Mouse (Mus musculus): ENCODE measurements at regions not wholly inside any gene's neighbourhood (a gene's known extent, or its start where the extent isn't known, plus 50 kb on each side); places are given as distances from the start of the nearest gene placed in this dataset.

DNA sequence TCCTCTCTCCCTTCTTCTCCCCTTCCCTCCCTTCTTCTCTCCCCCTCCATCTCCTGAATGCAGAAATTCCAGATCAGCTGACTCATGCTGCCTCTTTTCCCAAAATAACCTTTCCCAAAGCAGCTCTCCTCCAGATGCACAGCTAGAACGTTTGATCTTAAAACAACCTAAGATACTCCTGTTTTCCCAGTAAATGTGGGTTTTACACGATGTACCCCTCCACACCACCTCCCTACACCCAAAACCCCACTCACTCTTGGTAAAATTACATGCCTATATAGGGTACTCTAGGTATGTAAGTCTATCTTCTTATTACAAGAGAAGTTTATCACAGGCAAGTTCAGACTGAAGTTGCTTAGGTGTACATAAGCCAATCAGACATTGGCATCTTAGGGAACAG lies 155.2 kb upstream of the Tox3 start:
- DNase-seq (ENCODE audit: low read depth, low spot score), result no peak

DNA sequence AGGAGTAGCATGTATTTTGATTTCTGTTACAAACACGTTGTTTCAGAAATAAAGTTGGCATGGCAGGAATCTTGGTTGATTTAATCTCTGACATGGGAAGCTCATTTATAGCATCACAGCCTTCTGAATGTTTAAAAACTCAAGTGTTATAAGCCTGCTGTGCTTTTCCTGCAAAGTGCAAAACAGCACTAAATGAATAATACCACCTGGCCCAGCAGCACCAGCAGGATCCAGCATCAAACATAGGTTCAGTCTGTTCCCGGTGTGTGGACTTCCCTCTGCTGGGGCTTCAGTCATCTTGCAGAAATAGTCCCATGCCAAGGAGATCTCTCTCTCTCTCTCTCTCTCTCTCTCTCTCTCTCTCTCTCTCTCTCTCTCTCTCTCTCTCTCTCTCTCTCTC lies 154.7 kb upstream of the Tox3 start:
- no peak for DNase-seq (ENCODE audit: low read depth, low spot score)

DNA sequence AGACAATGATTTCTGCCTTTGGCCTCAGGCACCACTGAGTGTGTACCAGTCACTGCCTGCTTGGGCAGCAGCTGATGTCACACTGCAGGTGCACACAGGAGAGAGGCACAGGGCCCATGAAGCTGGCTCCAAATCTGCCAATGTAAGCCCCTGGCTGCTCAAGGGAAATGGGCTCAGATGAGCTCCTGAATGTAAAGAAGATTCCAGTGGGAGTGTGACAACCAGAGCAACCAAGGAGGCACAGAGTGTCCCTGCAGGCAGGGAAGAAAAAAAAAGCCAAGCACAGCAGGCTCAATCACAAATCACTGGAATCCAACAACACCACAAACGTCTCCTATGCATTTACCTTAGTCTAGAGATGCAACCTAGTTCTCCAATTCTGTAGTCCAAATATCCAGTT lies 151.2 kb upstream of the Tox3 start:
- no peak for DNase-seq (ENCODE audit: low read depth, low spot score)

DNA sequence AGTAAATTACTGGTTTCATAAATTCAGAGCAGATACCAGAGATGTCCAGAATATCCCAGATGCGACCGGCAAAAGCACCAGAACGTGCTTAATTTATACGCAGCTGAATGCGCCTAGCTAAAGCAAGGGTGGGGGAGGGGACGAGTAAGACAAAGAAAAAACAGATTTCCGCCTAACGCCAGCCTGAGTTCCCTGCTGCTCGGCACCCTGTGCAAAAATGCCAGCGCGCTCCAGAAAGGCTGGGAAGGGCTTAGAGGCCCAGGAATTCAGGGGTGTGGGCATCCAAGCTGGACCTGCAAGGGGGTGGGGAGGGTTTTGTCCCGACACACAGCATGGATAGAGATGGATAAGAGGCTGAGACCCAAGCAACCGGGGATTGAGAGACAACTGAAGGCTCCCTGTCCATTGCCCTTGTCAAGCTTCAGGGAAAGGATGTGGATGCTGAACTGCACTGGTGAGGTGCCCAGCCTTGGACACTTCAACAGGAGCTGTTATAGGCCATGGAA lies 148.6 kb upstream of the Tox3 start:
- DNase-seq (ENCODE audit: low read depth, low spot score), result no peak

DNA sequence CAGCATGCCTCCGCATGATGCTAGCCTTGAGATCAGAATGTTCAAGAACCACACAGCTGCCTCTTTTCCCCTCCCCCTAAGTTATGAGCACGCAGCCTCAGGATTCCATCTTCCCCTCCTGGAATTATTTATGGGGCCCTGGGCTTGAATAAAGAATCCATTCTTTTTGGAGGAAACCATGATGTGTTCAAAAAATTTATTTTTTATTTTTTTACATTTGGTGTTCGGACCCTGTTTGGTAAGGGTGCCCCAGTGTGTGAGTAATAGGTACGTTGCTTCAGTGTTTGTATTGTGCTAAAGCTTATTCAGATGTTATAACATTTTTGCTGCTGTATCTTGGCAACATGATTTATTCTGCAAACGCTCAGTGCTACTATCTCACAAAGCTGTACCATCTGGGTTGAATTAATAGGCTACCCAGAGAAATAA lies 147.8 kb upstream of the Tox3 start:
- no peak for DNase-seq (ENCODE audit: low read depth, low spot score)

DNA sequence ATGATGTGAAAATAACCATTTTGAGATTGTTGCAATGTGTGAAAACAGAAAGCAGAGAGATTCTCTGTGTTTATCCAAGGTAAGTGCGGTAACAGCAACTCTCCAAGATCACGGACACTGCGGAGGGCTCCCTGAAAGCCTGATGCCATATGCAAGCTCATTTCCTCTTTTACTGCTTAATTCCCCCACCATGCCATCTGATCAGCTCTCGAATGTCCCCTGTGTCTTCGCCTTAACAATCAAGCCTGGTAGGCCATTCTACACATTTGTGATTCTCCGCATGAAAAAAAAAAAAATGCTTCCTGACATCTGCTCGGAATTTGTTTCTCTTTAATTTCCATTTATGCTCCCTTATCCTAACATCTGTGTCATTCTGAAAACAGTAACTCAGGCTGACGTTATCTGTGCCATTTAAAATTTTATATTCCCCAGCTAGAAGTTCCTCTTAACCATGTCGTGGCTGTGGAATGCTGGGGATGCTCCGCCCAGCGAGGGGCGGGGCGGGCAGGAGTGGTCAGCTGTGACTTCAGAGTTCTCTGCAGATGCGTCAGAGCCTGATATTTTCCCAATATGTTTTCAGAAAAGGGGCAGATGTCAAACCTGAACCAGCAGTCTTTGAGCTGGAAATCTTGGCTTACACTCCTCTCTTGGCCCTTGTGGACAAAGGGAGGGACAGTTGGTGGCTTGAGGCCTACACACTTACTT lies 144.5 kb upstream of the Tox3 start:
- no peak for DNase-seq (ENCODE audit: low read depth, low spot score)

DNA sequence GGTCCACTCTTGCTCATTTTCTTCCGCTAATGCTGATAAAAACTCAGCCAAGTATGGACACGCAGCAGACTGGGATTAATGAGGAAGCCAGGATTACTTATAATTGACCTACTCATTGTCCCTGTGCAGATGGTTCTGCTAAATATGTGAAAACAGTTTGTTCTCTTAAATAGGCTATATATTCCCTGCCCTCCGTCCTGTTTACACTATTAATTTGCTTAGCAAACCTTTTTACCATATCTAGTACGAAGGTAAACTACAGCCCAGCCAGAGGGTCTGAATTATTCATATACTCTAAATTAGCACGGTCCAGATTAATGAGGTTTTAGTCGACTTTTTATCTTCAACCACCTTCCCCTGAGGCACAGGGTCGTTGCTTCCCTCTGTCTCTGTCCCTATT lies 143.5 kb upstream of the Tox3 start:
- no peak for DNase-seq (ENCODE audit: low read depth, low spot score)

DNA sequence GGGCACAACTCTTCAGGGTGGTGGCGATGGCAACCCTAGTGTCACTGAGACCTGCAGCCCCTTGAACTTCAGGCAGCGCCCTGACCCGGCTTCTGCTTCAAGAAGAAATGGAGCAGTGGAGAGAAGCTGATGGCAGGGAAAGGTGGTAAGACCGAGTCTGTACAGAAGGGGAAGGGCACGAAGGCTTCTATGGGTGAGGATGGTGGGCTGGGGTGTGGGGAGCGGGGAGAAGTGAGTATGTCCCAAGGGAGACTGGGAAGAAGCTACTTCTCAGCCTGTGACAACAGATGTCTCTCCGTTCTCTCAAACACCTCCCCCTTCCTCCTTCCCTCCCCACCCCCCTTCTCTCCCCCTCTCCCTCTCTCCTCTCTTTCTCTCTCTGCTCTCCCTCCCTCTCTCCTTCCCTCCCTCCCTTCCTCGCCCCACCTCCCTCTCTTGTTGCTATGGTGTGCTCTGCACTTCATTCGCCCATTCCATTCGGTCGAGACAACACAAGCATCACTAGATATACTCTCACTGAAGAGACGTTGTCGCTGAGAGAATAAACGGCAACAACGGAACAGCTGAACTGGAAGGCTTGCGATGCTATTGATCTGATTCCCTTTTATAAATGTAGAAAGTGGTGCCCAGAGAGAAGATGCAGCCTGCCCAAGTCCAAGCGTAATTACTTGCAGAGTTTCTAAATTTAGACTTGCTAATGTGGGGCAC lies 142.7 kb upstream of the Tox3 start:
- DNase-seq (ENCODE audit: low read depth, low spot score), result no peak

DNA sequence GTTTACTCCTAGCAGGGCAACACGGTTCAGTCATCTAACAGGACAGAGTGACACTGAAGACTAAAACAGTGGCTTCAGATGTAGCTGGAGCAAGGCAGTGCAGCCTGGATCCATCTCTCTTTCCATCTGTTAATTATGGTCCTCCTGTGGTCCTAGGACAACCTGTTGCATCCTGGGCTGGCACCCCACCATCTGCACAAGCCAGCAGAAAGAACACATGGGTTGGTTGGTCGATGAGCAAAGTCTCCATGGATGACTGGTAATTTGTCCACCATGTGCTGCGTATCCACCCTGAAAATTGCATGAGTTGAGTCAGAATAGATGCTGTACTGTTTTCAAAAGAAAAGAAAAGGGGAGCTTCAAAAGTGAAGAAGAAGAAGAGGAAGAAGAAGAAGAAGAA lies 138.4 kb upstream of the Tox3 start:
- no peak for DNase-seq (ENCODE audit: low read depth, low spot score)

DNA sequence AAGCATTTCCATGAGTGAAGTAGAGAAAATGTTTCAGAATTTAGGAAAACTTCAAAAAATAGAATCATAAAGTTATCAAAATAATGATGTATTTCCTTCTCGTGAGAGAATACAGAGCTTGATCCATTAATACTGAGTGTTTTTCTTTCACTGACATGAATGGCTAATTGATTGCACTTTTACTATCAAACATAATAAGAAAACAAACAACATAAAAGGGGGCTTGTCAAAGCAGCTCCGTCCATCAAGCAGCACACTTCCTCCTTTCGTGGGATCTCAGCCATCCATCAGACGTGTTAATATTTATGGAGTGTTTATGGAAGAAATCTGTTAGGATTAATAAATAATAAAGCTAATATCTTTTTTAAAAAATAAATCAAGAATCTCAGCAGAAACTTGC lies 130.0 kb upstream of the Tox3 start:
- no peak for DNase-seq (ENCODE audit: low read depth, low spot score)

DNA sequence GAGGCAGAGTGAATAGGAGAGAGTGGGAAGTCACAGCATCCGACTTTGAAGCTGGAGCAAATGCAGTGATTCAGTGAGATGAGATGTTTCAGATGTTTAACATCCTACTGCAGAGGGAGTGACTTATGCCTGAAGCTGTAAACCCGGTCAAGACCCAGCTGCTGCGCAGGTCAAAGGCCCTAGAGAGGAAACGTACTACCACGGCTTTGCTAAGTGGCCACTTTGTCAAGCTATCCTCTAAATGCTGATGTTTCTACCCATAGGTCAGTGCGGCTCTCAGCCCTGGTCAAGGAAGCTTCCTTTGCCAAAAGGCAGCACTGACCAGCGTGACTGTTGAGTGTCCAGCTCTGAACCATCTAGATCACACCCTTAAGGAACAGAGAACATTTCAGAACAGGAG lies 125.9 kb upstream of the Tox3 start:
- DNase-seq (ENCODE audit: low read depth, low spot score), result no peak

DNA sequence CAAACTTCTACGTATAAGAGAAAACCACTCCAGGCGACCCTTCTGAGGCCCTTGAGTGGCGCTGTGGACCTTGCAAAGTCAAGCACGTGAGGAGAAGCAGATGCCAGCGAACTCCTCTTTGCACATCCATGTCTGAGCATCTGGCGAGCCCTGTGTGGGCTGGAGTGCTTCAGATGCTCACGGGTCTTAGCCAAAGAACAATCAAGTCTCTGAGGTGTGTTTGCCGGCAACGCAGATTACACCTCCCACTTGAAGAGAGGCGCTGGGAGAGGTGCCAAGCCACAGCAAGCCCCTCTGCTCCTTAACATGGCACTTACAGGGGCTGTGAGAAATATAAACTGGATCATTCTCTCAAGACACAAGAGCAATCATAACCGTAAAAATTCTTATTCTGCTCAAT lies 122.7 kb upstream of the Tox3 start:
- no peak for DNase-seq (ENCODE audit: low read depth, low spot score)

DNA sequence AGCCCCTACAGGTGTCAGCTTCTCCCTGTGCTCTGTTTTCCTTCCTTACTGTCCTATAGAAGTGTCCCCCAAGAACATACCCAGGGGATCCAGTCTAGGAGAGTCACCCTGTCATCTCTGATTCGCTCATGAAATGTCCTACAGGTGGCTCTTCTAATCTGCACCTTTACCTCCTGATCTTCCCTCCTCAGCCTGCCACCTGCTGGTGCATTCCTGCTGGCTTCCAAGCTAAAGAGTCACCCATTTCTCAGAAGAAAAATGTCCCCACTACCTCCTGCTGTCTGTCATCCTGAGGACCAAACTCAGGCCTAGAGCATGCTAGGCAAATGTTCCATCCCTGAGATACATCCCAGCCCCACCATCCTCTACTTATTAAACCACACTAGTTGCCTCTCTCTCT lies 115.6 kb upstream of the Tox3 start:
- DNase-seq (ENCODE audit: low read depth, low spot score), result no peak

DNA sequence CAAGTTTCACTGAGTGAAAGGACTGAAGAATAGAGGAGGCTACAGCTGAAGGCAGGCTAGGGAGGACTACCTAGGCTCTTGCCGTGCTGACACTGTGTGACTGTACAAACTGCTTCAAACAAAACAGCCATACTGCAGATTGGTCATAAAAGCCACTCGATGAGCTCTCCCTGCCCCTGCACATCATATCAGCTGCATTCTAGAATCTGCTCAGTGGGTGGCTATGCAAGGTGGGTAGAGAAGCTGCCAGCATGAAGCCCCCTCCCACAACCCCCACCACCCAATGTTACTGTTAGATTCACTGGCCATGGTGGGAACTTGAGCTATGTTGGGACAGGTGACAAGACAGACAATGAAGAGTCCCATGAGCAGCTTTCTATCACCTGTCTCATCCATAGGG lies 107.2 kb upstream of the Tox3 start:
- DNase-seq (ENCODE audit: low read depth, low spot score), result no peak

DNA sequence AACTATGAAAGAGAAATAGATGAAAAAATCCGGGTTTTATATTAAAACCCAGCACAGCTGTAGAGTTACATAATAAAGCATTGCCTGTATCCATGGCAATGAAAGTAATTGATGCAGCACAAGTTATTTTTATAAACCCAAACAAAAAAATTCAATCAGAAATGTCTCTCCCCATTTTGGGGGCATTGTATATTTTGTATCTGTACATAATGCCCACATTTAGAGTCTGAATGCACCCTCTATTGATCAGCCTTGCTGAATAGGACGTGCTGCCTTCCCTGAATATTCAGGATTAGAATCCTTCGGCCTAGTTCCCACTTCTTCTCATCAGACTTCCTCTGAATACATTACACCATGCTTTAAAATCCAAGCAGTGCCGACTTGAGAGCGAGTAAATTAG lies 106.0 kb upstream of the Tox3 start:
- no peak for DNase-seq (ENCODE audit: low read depth, low spot score)

DNA sequence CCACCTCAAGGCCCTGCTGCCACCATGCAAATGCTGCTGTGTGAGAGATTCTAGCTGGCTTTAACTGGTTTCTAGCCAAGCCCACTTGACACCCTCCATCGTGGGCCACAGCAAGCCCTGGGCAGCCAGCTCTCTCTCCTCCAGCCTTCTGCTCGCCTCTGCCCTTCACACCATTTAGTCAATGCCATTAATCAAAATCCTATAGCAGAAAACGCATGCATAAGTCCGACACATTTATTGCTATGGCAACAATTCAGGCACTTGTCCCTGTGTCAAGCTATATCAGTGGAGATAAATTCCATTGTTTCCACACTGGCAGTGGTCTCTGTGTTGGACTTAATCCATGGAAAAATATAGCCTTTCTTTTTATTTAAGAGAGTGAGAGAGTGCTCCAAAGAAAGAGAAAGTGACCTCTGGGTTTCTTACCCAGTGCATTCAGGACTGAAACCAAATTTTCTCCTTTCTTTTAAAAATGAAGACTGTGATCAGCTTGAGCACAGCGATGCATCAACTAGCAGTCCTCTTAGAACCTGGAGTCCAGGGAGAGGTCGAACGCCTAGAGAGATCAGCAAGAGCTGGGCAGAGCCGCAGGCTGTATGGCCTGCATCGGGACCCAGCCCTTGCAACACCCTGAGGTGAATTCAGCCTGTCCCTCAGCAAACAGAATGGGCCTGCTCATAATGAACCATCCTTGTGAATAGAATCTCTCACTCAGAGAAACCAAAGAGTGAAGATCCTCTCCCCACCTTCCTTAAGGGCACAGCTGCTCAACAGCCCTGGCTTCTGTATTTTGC lies 93.1 kb upstream of the Tox3 start:
- DNase-seq (ENCODE audit: low read depth, low spot score), result no peak

DNA sequence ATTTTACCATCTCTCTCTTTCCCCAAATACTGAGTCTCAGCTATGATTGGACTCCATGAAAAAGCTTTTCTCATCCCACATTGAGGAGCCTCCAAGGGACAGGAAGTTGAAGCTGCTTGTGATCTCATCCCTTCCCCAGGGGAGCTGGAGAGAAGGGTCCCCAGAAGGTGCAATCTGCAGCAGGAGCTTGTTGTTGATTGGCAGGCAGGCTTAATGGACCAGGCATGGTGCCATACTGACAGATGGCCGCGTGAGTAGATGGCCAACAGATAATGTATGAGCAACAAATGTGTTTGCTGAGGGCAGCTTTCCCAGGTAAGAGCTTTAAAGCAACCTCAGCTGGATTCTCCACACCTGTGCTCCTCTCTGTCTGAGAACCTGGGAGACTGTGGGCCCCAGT lies 65.9 kb upstream of the Tox3 start:
- DNase-seq (ENCODE audit: low read depth, low spot score), result no peak

All from CD4-positive, CD25-positive, alpha-beta regulatory T cell, adult 2 months (primary cell).